Mouse (Mus musculus) small intestine, adult 2 months (tissue): ENCODE results near the gene Terb2.

Source experiments
- CTCF ChIP-seq: fragments of 200-500 bp; IDR thresholded peaks from 2 replicates; pipeline ENCODE4 v1.5.1; 2012; ENCODE audit warnings: low read depth, mild to moderate bottlenecking, control low read depth, inconsistent platforms, low read length, moderate library complexity, mixed read lengths; ENCODE audit not compliant: insufficient replicate concordance, insufficient read length; ENCODE audit errors: extremely low read depth
- POLR2A ChIP-seq: fragments of 200-500 bp; IDR thresholded peaks from 2 replicates; pipeline ENCODE4 v1.6.1; 2012; ENCODE audit warnings: low read depth, mild to moderate bottlenecking, control low read depth, inconsistent platforms, low read length, moderate library complexity

- TF ChIP-seq CTCF (no peak), POLR2A (no peak)
Observed at GRCm38 (mm10) chr2:122223654-122224053, 37.6 kb downstream of the Terb2 start.
